Mouse (Mus musculus) midbrain, embryonic 16.5 days (tissue): ENCODE results near the gene Tspo2. TPM values are rescaled to one million over a fixed set of nuclear protein-coding genes. Genes with fewer than 3 reads are reported as not detected.
"Not testable (repeated sequence)": the region's sequence is repeated elsewhere in the genome, so short reads cannot be mapped to it uniquely, and the experiment has no call there.

ENCODE experiments used
- ATAC-seq: fragments of 200-750 bp; cut with Nextera tagmentation; 2 replicates; pipeline ENCODE4 v1.8.0; 2017; ENCODE audit warnings: moderate TSS enrichment
- H3K27ac ChIP-seq: fragments of 300-500 bp; sonication (generic); 2 replicates; pipeline ENCODE4 v1.5.1; 2014; ENCODE audit warnings: mild to moderate bottlenecking, low read length, mixed read lengths
- H3K27me3 ChIP-seq: fragments of 300-500 bp; sonication (generic); 2 replicates; pipeline ENCODE4 v1.6.1; 2014; ENCODE audit warnings: low read depth, low read length, mixed read lengths; ENCODE audit not compliant: control insufficient read depth, insufficient read depth
- H3K36me3 ChIP-seq: fragments of 300-500 bp; sonication (generic); 2 replicates; pipeline ENCODE4 v1.6.1; 2014; ENCODE audit warnings: mild to moderate bottlenecking, low read length, moderate library complexity, mixed read lengths; ENCODE audit not compliant: control insufficient read depth, insufficient read depth
- H3K4me1 ChIP-seq: fragments of 300-500 bp; sonication (generic); 2 replicates; pipeline ENCODE4 v1.6.1; 2014; ENCODE audit warnings: mild to moderate bottlenecking, low read length, mixed read lengths; ENCODE audit not compliant: control insufficient read depth, insufficient read depth
- H3K4me2 ChIP-seq: fragments of 300-500 bp; sonication (generic); 2 replicates; pipeline ENCODE4 v1.6.1; 2014; ENCODE audit warnings: mild to moderate bottlenecking, low read length, mixed read lengths
- H3K4me3 ChIP-seq: fragments of 300-500 bp; sonication (generic); 2 replicates; pipeline ENCODE4 v1.5.1; 2014; ENCODE audit warnings: low read depth, mild to moderate bottlenecking, low read length, moderate library complexity, mixed read lengths
- H3K9ac ChIP-seq: fragments of 300-500 bp; sonication (generic); 2 replicates; pipeline ENCODE4 v1.6.1; 2014; ENCODE audit warnings: low read depth, low read length, mixed read lengths
- H3K9me3 ChIP-seq: fragments of 300-500 bp; sonication (generic); replicated peaks from 2 replicates; pipeline ENCODE4 v1.6.1; 2014; ENCODE audit warnings: mild to moderate bottlenecking, low read length, mixed read lengths; ENCODE audit not compliant: control insufficient read depth, poor library complexity, severe bottlenecking
- WGBS: fragments of 180-500 bp; shearing (Covaris S2); extraction: QIAGEN DNeasy Blood & Tissue Kit; methylation state at CpG from one replicate; pipeline ENCODE4 v1.1.7; 2014; 5-methylcytosine and 5-hydroxymethylcytosine counted together
- polyA plus RNA-seq: library from polyadenylated mRNA; unstranded; fragments of >200 nt; fragmentation: Nextera tagmentation; extraction: Ambion mirVana; gene quantifications from 2 replicates; pipeline ENCODE4 v1.2.1, GENCODE M21; 2015

Gene Tspo2
- polyA plus RNA-seq, 1 experiment from 2014 or later, result 1.9 TPM

DNA sequence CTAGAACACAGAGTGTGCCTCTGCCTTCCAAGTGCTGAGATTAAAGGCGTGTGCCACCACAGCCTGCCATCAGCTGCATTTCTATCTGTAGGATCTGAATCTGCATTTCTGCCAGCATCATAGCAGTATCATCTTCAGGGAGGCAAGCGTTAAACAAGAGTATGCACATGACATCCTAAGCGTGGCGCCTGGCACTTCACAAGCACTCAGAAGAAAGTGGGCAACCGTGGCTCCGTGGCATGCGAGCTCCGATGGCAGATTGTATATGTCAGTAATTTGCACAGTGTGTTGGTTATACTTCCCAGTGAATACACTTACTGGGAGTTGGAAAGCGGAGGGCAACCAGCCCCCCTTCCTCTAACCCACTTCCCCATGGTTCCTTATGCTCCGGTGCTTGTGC, 28.6 kb upstream of the Tspo2 start:
- no peak overlapping the region for H3K4me2 ChIP-seq
- H3K27ac ChIP-seq, result no peak overlapping the region
- ATAC-seq, result no peak
- H3K27me3 ChIP-seq, result no peaks in the 10 kb centered on the region
- no peaks in the 10 kb centered on the region for H3K4me1 ChIP-seq
- H3K9ac ChIP-seq, result no peak overlapping the region
- 82% methylated on average over 10 of the region's 10 CpGs for WGBS
- no peaks in the 10 kb centered on the region for H3K9me3 ChIP-seq
- H3K36me3 ChIP-seq, result no peaks in the 10 kb centered on the region
- no peak overlapping the region for H3K4me3 ChIP-seq

DNA sequence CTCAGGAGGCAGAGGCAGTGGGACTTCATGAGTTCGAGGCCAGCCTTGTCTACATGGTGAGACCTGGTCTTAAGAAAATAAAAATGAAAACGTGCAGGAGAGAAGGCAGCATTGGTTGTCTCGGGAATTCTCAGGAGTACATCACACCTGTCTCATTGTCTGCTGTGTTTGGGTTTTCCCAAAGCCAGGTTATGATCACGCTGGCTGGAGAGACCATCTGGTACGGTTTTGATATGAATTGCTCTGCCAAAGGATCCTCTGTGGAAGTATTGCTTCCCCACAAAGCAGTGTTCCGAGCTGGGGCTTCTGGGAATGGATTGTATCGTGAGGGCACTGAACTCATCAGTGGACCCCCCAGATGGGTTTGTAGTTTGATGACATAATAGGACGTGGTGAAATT, 24.1 kb upstream of the Tspo2 start:
- Histone ChIP-seq H3K9me3 (no peaks in the 10 kb centered on the region), H3K4me2 (no peak overlapping the region), H3K27me3 (no peaks in the 10 kb centered on the region), H3K27ac (no peak overlapping the region), H3K4me3 (no peak overlapping the region), H3K4me1 (no peaks in the 10 kb centered on the region), H3K9ac (no peak overlapping the region), H3K36me3 (no peaks in the 10 kb centered on the region)
- 83% methylated on average over 8 of the region's 8 CpGs for WGBS
- ATAC-seq, result no peak

DNA sequence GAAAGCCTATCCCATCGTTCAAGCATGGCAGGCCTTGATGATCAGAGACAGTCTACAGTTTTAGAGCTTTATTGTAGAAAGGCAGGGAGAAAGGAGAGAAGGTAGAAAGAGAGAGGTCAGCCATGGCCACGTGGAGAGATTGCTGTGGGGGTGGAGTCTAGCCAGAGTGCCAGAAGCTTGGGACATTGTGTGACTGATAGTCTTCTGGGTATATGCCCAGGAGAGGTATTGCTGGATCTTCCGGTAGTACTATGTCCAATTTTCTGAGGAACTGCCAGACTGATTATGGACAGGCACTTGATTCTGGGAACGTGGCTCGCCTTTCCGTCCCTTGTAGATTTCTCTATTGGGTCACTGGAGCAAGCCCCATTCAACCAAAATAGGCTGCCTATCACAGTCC, 23.0 kb upstream of the Tspo2 start:
- H3K4me3 ChIP-seq, H3K4me2 ChIP-seq, H3K27ac ChIP-seq, H3K27me3 ChIP-seq, H3K4me1 ChIP-seq, H3K9me3 ChIP-seq, ATAC-seq, H3K36me3 ChIP-seq, H3K9ac ChIP-seq: not testable (repeated sequence)
- WGBS, result 90% methylated on average over 6 of the region's 6 CpGs

DNA sequence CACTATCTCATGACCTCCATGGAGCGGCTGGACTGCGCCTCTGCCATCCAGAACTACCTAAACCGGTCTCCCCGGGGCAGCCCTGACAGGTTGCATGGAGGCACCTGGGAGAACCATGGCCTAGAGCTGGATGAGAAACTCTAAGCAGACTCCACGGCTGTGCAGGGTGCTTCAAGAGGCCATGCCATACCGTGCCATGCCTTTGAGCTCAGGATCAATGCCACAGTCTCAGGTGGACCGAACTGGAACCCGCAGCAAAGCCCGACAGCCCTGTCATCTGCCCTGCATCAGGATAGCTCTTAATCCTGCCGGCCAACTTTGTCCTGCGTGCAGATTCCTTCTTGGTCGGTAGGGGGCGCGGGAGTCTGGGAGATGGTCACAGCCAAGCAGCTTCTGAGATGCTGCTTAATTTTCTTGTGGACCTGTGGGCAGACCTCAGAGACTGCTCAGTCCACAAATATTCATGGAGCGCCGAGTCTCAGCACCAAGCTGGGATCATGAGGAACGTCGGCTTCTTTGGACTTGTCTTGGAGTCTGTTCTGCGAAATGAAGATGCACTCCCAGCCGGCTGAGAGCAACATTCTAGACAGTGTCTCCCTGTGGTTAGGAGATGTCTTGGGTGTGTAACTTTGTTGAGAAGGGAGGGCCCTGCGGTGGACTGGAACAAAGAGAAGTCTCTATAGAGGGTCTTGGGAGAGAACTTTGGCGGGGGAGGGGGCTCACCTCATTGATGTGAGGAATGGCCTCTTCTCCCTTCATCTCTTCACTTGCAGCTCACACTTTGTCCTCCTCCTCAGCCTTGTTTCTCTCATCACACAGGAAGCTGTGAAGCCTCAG, 16.3 kb upstream of the Tspo2 start:
- peak overlapping the region; percentile 47 for H3K9ac ChIP-seq
- WGBS, result 11% methylated on average over 22 of the region's 22 CpGs
- peaks cover 3% of the 10 kb centered on the region; the same call in 1 of the 2 replicates for H3K4me1 ChIP-seq

GRCm38 (mm10) chr17:48466769-48467394, 15.6 kb upstream of the Tspo2 start:
- H3K9ac ChIP-seq, result peak overlapping the region; percentile 47
- no peak overlapping the region for H3K27ac ChIP-seq
- ATAC-seq, result peak; percentile 57
- no peaks in the 10 kb centered on the region for H3K36me3 ChIP-seq
- 52% methylated on average over 22 of the region's 22 CpGs for WGBS
- H3K4me1 ChIP-seq, result peaks cover 3% of the 10 kb centered on the region; the same call in 1 of the 2 replicates
- H3K4me2 ChIP-seq, result peak overlapping the region; percentile 43
- peak overlapping the region; percentile 3; the same call in 1 of the 2 replicates for H3K4me3 ChIP-seq
- no peaks in the 10 kb centered on the region for H3K27me3 ChIP-seq
- H3K9me3 ChIP-seq, result no peaks in the 10 kb centered on the region

More for the DNA sequence above, 16.3 kb upstream of the Tspo2 start:
- Histone ChIP-seq H3K4me2 (peak overlapping the region; percentile 43), H3K27ac (no peak overlapping the region; the same call in 1 of the 2 replicates), H3K36me3 (no peaks in the 10 kb centered on the region), H3K4me3 (no peak overlapping the region), H3K27me3 (no peaks in the 10 kb centered on the region), H3K9me3 (no peaks in the 10 kb centered on the region)
- ATAC-seq, result peak; percentile 91

DNA sequence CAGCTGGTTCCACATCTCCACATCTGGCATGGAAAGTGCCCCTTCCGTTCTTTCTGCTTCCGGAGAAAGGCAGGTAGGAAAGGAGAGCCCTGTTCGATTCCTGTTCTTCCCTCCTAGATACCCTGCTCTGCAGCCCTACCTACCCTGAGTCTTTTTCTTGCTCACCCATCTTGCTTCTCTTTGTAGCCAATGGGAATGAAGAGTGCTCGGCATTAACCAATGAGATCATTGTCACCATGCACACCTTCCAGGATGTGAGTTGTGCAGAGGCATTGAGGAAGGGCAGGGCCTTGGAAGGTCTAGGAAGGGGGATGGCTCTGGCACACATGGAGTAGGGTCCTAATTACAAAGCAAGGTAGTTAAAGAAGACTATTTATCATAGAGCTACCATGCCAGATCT, 12.1 kb upstream of the Tspo2 start:
- no peak for ATAC-seq
- H3K9me3 ChIP-seq, result no peaks in the 10 kb centered on the region
- H3K4me3 ChIP-seq, result no peak overlapping the region
- H3K27ac ChIP-seq, result no peak overlapping the region
- H3K4me2 ChIP-seq, result no peak overlapping the region
- no peaks in the 10 kb centered on the region for H3K27me3 ChIP-seq
- no peaks in the 10 kb centered on the region for H3K36me3 ChIP-seq
- 96% methylated on average over 4 of the region's 4 CpGs for WGBS
- peaks cover 3% of the 10 kb centered on the region; the same call in 1 of the 2 replicates for H3K4me1 ChIP-seq
- H3K9ac ChIP-seq, result no peak overlapping the region

- H3K27ac ChIP-seq, result no peak overlapping the region
- H3K9me3 ChIP-seq, result no peaks in the 10 kb centered on the region
- 96% methylated on average over 13 of the region's 13 CpGs for WGBS
These were observed 10.8 kb upstream of the Tspo2 start for GRCm38 (mm10) chr17:48462096-48462495.

DNA sequence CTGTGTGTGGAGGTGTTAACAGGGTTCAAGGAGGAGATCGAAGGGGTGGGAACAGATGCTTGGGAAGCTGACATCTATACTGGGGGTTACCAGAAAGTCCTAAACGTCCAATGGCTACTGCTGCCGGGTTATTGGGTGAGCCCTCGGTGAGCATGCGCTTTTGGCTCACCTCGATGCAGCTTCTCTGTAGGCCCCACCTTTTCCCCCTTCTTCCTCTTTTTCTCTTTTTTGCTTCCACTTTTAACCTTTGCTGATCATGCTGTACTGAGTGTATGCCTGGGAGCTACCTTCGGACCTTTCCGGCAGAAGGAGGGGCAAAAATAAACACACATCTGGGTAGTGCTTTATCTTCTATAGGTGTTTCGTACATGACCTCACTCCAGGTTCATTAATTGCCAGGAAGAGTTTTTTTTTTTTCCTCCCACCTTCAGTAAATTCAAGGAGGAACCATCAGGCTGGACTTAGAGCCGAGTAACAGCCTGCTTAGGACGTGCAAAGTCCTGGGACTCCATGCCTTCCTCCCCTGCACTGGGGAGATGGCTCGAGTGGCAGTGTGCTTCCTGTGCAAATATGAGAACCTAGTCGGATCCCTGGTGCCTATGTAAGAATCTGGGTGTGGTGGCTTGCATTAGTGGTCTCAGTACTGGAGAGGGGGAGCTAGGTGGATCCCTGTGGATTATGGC, 6.8 kb upstream of the Tspo2 start:
- ATAC-seq, result no peak
- H3K9ac ChIP-seq, result no peak overlapping the region
- no peak overlapping the region for H3K4me2 ChIP-seq
- WGBS, result 89% methylated on average over 13 of the region's 13 CpGs
- no peaks in the 10 kb centered on the region for H3K27me3 ChIP-seq
- no peaks in the 10 kb centered on the region for H3K36me3 ChIP-seq
- H3K9me3 ChIP-seq, result no peaks in the 10 kb centered on the region
- no peak overlapping the region for H3K4me3 ChIP-seq
- no peaks in the 10 kb centered on the region for H3K4me1 ChIP-seq
- no peak overlapping the region for H3K27ac ChIP-seq

More at GRCm38 (mm10) chr17:48462096-48462495, 10.8 kb upstream of the Tspo2 start:
- no peak overlapping the region for H3K4me3 ChIP-seq
- no peak overlapping the region for H3K4me2 ChIP-seq
- no peak for ATAC-seq
- no peak overlapping the region for H3K9ac ChIP-seq
- H3K27me3 ChIP-seq, result no peaks in the 10 kb centered on the region
- H3K36me3 ChIP-seq, result no peaks in the 10 kb centered on the region
- H3K4me1 ChIP-seq, result no peaks in the 10 kb centered on the region

- Histone ChIP-seq H3K36me3 (no peaks in the 10 kb centered on the region), H3K27me3 (no peaks in the 10 kb centered on the region), H3K4me2 (no peak overlapping the region), H3K4me3 (no peak overlapping the region), H3K9me3 (no peaks in the 10 kb centered on the region), H3K9ac (no peak overlapping the region), H3K27ac (no peak overlapping the region), H3K4me1 (no peaks in the 10 kb centered on the region)
- no peak for ATAC-seq
- 89% methylated on average over 2 of the region's 2 CpGs for WGBS
These were observed 4.6 kb upstream of the Tspo2 start for GRCm38 (mm10) chr17:48455955-48456354.
